Mouse (Mus musculus) cerebral cortex, adult 2 months (tissue): Measurements from ENCODE around the gene Olfr1491.

Experiments used
- WGBS: fragments of 180-500 bp; shearing (Covaris S2); methylation state at CpG from one replicate; pipeline ENCODE4 v1.1.7; 2018; 5-methylcytosine and 5-hydroxymethylcytosine counted together

The Olfr1491 gene

GRCm38 (mm10) chr19:13696968-13697367, at the start of gene Olfr1491:
Gene Olfr1491 (plus strand): TSS chr19:13697268.
- 71% methylated on average over 3 of the region's 3 CpGs for WGBS

GRCm38 (mm10) chr19:13650791-13651190, 46.3 kb upstream of the Olfr1491 start, which contains the start of gene Olfr1490:
Gene Olfr1490 (plus strand): TSS chr19:13651091.
- WGBS: 64% methylated on average over 1 of the region's 1 CpGs

- 52% methylated on average over 2 of the region's 2 CpGs for WGBS
Measured at GRCm38 (mm10) chr19:13722978-13723377, 25.9 kb downstream of the Olfr1491 start, which contains the start of gene Olfr1493-ps1. Gene Olfr1493-ps1 (plus strand): TSS chr19:13723278.

- 84% methylated on average over 4 of the region's 4 CpGs for WGBS
Measured at GRCm38 (mm10) chr19:13739428-13739827, 42.4 kb downstream of the Olfr1491 start, which contains the start of gene Olfr1494. Gene Olfr1494 (plus strand): TSS chr19:13739728.

GRCm38 (mm10) chr19:13749366-13749765, 52.3 kb downstream of the Olfr1491 start:
- WGBS: 87% methylated on average over 1 of the region's 1 CpGs
